Mouse (Mus musculus) small intestine, adult 2 months (tissue): ENCODE measurements around the gene Enpp1.

Source experiments
- CTCF ChIP-seq: fragments of 200-500 bp; IDR thresholded peaks from 2 replicates; pipeline ENCODE4 v1.5.1; 2012; ENCODE audit warnings: low read depth, mild to moderate bottlenecking, control low read depth, inconsistent platforms, low read length, moderate library complexity, mixed read lengths; ENCODE audit not compliant: insufficient replicate concordance, insufficient read length; ENCODE audit errors: extremely low read depth
- POLR2A ChIP-seq: fragments of 200-500 bp; IDR thresholded peaks from 2 replicates; pipeline ENCODE4 v1.6.1; 2012; ENCODE audit warnings: low read depth, mild to moderate bottlenecking, control low read depth, inconsistent platforms, low read length, moderate library complexity

DNA sequence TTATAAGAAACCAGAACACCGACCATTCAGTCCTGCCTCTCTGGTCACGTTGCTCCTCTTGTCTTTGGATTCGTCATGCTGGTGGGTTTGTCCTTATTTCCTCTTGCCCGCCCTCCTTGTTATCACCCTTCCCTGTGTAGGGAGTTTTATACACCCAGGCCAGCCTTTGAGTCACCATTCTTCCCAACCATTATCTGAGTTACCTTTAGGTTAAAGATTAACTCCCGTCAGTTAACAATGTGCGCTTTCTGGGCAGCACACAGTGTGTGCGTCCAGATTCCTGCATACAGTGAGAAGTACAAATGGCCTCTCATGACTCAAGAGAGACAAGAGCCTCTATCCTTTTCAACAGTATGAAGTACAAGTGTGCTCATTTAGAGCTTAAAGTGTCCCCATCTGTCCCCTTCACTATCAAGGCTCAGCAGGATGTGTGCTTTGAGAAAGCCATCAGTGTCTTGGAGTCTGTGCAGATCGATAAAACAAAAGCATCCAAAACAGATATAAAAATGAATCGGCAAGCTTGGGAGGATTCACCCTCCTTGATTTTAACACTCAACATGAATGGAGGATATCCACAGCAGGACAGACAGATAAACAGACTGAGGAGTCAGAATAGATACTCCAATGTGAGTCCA lies 82.8 kb downstream of the Enpp1 start:
- no peak for TF ChIP-seq CTCF
- no peak for TF ChIP-seq POLR2A
